Mouse (Mus musculus) cerebellum, adult 2 months (tissue): Measurements from ENCODE around the gene Gm17657.

Experiments
- CTCF ChIP-seq: fragments of 200-500 bp; IDR thresholded peaks from 2 replicates; pipeline ENCODE4 v1.5.1; 2011; ENCODE audit warnings: low read depth, mild to moderate bottlenecking, control low read depth, low read length, moderate library complexity, borderline replicate concordance; ENCODE audit not compliant: insufficient read depth
- POLR2A ChIP-seq: fragments of 200-500 bp; IDR thresholded peaks from 2 replicates; pipeline ENCODE4 v1.6.1; 2011; ENCODE audit warnings: low read length, control low read depth, borderline replicate concordance; ENCODE audit not compliant: insufficient read depth

- TF ChIP-seq CTCF, result no peak
- no peak for TF ChIP-seq POLR2A
These were observed 30.2 kb upstream of the Gm17657 start for GRCm38 (mm10) chr17:29579579-29580126.
